Mouse (Mus musculus): ENCODE results near the gene Gosr2. TPM values are rescaled to one million over a fixed set of nuclear protein-coding genes. Genes with fewer than 3 reads are reported as not detected.

Gene Gosr2
- polyA plus RNA-seq, 1 experiment from 2014 or later = 95.6 TPM

GRCm38 (mm10) chr11:103653359-103653965 is 44.2 kb downstream of the Gosr2 start:
- no peaks in the 10 kb centered on the region for H3K36me3 ChIP-seq (ENCODE audit: control insufficient read depth, insufficient read depth, low read length)
- peaks cover 12% of the 10 kb centered on the region for H3K4me1 ChIP-seq (ENCODE audit: control insufficient read depth, insufficient read depth, low read depth, low read length)
- no peaks in the 10 kb centered on the region for H3K9me3 ChIP-seq (ENCODE audit: control insufficient read depth, low read length)
- no peak overlapping the region for H3K9ac ChIP-seq (ENCODE audit: low read depth, low read length)
- peaks cover 36% of the 10 kb centered on the region for H3K27me3 ChIP-seq (replicated peaks; ENCODE audit: control insufficient read depth, insufficient read depth, low read length)
- no peak for ATAC-seq
- H3K4me3 ChIP-seq (ENCODE audit: low read length) = no peak overlapping the region
- 69% methylated on average over 10 of the region's 10 CpGs for WGBS
- no peak overlapping the region for H3K4me2 ChIP-seq (ENCODE audit: low read length)
- no peak overlapping the region for H3K27ac ChIP-seq (ENCODE audit: low read depth, low read length)

DNA sequence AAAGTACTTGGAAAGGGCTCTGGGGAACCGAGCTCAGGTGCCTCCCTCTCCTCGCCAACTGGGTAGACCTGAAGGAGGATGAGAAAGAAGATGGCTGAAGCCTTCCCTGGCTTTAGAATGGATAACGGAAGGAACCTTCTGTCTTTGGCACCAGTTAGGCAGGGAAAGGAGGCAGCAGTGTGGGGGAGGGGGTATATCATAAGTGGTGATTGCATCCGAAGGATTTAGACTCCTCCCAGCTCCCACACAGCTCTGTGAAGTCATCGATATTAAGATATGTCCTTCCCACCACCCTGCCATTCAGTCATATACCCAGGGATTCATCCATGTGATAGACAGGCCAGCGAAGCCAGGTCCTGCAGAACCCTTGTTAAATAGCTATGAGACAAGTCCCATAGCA is 46.3 kb downstream of the Gosr2 start:
- peaks cover 12% of the 10 kb centered on the region for H3K4me1 ChIP-seq (ENCODE audit: control insufficient read depth, insufficient read depth, low read depth, low read length)
- no peak overlapping the region for H3K27ac ChIP-seq (ENCODE audit: low read depth, low read length)
- H3K36me3 ChIP-seq (ENCODE audit: control insufficient read depth, insufficient read depth, low read length) = no peaks in the 10 kb centered on the region
- no peak for ATAC-seq
- WGBS = 82% methylated on average over 6 of the region's 6 CpGs
- H3K9me3 ChIP-seq (ENCODE audit: control insufficient read depth, low read length) = no peaks in the 10 kb centered on the region
- H3K4me2 ChIP-seq (ENCODE audit: low read length) = no peak overlapping the region
- peaks cover 56% of the 10 kb centered on the region for H3K27me3 ChIP-seq (replicated peaks; ENCODE audit: control insufficient read depth, insufficient read depth, low read length)
- no peak overlapping the region for H3K9ac ChIP-seq (ENCODE audit: low read depth, low read length)
- no peak overlapping the region for H3K4me3 ChIP-seq (ENCODE audit: low read length)

DNA sequence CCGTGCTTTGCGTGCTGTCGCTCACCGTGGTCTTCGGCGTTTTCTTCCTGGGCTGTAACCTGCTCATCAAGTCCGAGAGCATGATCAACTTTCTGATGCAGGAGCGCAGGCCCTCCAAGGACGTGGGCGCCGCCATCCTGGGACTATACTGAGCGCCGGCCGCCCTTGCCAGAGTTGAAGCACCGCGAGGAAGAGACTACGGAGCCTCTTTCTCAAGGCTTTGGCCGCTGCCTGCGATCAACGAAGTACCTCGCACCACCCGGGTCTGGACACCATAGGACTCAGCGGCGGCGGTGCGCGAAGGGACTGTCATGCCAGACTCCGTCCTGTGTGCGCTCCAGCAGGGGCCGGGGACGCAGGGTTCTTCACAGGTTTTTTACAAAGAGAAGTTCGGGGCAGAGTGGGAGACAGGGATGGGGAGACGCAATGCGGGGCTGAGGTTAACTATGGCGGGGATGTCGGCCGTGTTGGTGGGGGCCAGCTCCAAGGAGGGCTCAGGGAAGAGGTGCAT is 47.7 kb downstream of the Gosr2 start:
- Histone ChIP-seq H3K4me2 (ENCODE audit: low read length) (peak overlapping the region; percentile 67), H3K27me3 (replicated peaks; ENCODE audit: control insufficient read depth, insufficient read depth, low read length) (peaks cover 56% of the 10 kb centered on the region), H3K9ac (ENCODE audit: low read depth, low read length) (peak overlapping the region; percentile 39), H3K9me3 (ENCODE audit: control insufficient read depth, low read length) (no peaks in the 10 kb centered on the region), H3K4me3 (ENCODE audit: low read length) (peak overlapping the region; percentile 44), H3K4me1 (ENCODE audit: control insufficient read depth, insufficient read depth, low read depth, low read length) (peaks cover 12% of the 10 kb centered on the region), H3K36me3 (ENCODE audit: control insufficient read depth, insufficient read depth, low read length) (no peaks in the 10 kb centered on the region), H3K27ac (ENCODE audit: low read depth, low read length) (no peak overlapping the region)
- WGBS = under 1% methylated on average over 36 of the region's 37 CpGs
- no peak for ATAC-seq

DNA sequence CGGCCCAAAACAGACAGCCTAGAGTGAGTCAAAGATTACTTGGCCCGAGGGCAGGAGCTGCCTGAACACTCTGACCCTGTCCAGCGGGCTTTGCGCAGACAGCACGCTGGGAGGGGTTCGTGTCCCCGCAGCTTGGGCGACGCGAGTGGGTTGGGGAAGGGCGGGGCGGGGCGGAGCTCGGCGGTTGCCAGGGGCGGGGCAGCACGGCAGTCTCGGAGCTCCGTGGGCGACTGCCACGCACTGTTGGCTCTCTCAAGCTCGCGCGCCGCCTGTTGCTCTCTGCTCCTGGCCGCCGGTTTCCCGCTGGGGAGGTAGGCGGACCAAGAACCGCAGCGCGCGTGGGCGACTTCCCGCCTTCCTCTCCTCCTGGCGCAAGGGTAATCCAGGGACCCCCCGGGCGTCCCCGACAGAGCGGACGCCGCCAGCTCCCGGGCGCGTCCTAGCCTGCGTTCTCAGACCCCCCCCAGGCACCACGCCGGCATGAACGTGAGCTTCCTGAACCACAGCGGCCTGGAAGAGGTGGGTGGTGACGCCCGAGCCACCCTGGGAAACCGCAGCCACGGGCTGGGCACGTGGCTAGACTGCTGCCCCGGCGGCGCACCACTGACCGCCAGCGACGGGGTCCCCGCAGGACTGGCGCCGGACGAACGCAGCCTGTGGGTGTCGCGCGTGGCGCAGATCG is 48.3 kb downstream of the Gosr2 start, which contains the start of gene Rprml:
TSS of gene Rprml (plus strand) at position 270 of the 682 bp plus-strand sequence.
- Histone ChIP-seq H3K27ac (ENCODE audit: low read depth, low read length) (no peak within 1 kb of the TSS), H3K27me3 (replicated peaks; ENCODE audit: control insufficient read depth, insufficient read depth, low read length) (peaks cover 56% of the 10 kb centered on the region), H3K9me3 (ENCODE audit: control insufficient read depth, low read length) (no peaks in the 10 kb centered on the region), H3K4me2 (ENCODE audit: low read length) (peak within 1 kb of the TSS; percentile 67), H3K36me3 (ENCODE audit: control insufficient read depth, insufficient read depth, low read length) (no peaks in the 10 kb centered on the region), H3K4me3 (ENCODE audit: low read length) (peak within 1 kb of the TSS; percentile 44), H3K4me1 (ENCODE audit: control insufficient read depth, insufficient read depth, low read depth, low read length) (peaks cover 12% of the 10 kb centered on the region), H3K9ac (ENCODE audit: low read depth, low read length) (peak within 1 kb of the TSS; percentile 39)
- 1% methylated on average over 57 of the region's 71 CpGs for WGBS
- no peak for ATAC-seq

GRCm38 (mm10) chr11:103648656-103649055 is 49.0 kb downstream of the Gosr2 start:
- peaks cover 56% of the 10 kb centered on the region for H3K27me3 ChIP-seq (replicated peaks; ENCODE audit: control insufficient read depth, insufficient read depth, low read length)
- H3K4me1 ChIP-seq (ENCODE audit: control insufficient read depth, insufficient read depth, low read depth, low read length) = peaks cover 12% of the 10 kb centered on the region
- no peaks in the 10 kb centered on the region for H3K36me3 ChIP-seq (ENCODE audit: control insufficient read depth, insufficient read depth, low read length)
- H3K9ac ChIP-seq (ENCODE audit: low read depth, low read length) = no peak overlapping the region
- no peak overlapping the region for H3K27ac ChIP-seq (ENCODE audit: low read depth, low read length)
- no peak for ATAC-seq
- H3K9me3 ChIP-seq (ENCODE audit: control insufficient read depth, low read length) = no peaks in the 10 kb centered on the region
- no peak overlapping the region for H3K4me3 ChIP-seq (ENCODE audit: low read length)
- 23% methylated on average over 7 of the region's 7 CpGs for WGBS
- H3K4me2 ChIP-seq (ENCODE audit: low read length) = no peak overlapping the region; the same call in 1 of the 2 replicates

- H3K9me3 ChIP-seq (ENCODE audit: control insufficient read depth, low read length) = no peaks in the 10 kb centered on the region
- no peak overlapping the region for H3K9ac ChIP-seq (ENCODE audit: low read depth, low read length)
- peaks cover 12% of the 10 kb centered on the region for H3K4me1 ChIP-seq (ENCODE audit: control insufficient read depth, insufficient read depth, low read depth, low read length)
- no peak overlapping the region for H3K27ac ChIP-seq (ENCODE audit: low read depth, low read length)
- no peak for ATAC-seq
- H3K4me3 ChIP-seq (ENCODE audit: low read length) = no peak overlapping the region
- H3K27me3 ChIP-seq (replicated peaks; ENCODE audit: control insufficient read depth, insufficient read depth, low read length) = peaks cover 56% of the 10 kb centered on the region
- no peak overlapping the region for H3K4me2 ChIP-seq (ENCODE audit: low read length)
- 13% methylated on average over 11 of the region's 11 CpGs for WGBS
- no peaks in the 10 kb centered on the region for H3K36me3 ChIP-seq (ENCODE audit: control insufficient read depth, insufficient read depth, low read length)
These were observed 49.6 kb downstream of the Gosr2 start for GRCm38 (mm10) chr11:103647921-103648620.

- 83% methylated on average over 6 of the region's 6 CpGs for WGBS
- no peak for ATAC-seq
- Histone ChIP-seq H3K36me3 (ENCODE audit: control insufficient read depth, insufficient read depth, low read length) (no peaks in the 10 kb centered on the region), H3K4me3 (ENCODE audit: low read length) (no peak overlapping the region), H3K27me3 (replicated peaks; ENCODE audit: control insufficient read depth, insufficient read depth, low read length) (peaks cover 42% of the 10 kb centered on the region), H3K9ac (ENCODE audit: low read depth, low read length) (no peak overlapping the region), H3K9me3 (ENCODE audit: control insufficient read depth, low read length) (no peaks in the 10 kb centered on the region), H3K27ac (ENCODE audit: low read depth, low read length) (no peak overlapping the region), H3K4me2 (ENCODE audit: low read length) (no peak overlapping the region), H3K4me1 (ENCODE audit: control insufficient read depth, insufficient read depth, low read depth, low read length) (peaks cover 12% of the 10 kb centered on the region)
These were observed 51.4 kb downstream of the Gosr2 start for GRCm38 (mm10) chr11:103646301-103646700.

- 74% methylated on average over 8 of the region's 8 CpGs for WGBS
- ATAC-seq = no peak
- no peaks in the 10 kb centered on the region for H3K9me3 ChIP-seq (ENCODE audit: control insufficient read depth, low read length)
- H3K4me2 ChIP-seq (ENCODE audit: low read length) = no peak overlapping the region
- no peak overlapping the region for H3K27ac ChIP-seq (ENCODE audit: low read depth, low read length)
- no peak overlapping the region for H3K9ac ChIP-seq (ENCODE audit: low read depth, low read length)
- H3K27me3 ChIP-seq (replicated peaks; ENCODE audit: control insufficient read depth, insufficient read depth, low read length) = peaks cover 37% of the 10 kb centered on the region
- peaks cover 12% of the 10 kb centered on the region for H3K4me1 ChIP-seq (ENCODE audit: control insufficient read depth, insufficient read depth, low read depth, low read length)
- no peak overlapping the region for H3K4me3 ChIP-seq (ENCODE audit: low read length)
- no peaks in the 10 kb centered on the region for H3K36me3 ChIP-seq (ENCODE audit: control insufficient read depth, insufficient read depth, low read length)
These were observed 52.0 kb downstream of the Gosr2 start for GRCm38 (mm10) chr11:103645731-103646130.

- Histone ChIP-seq H3K36me3 (ENCODE audit: control insufficient read depth, insufficient read depth, low read length) (no peaks in the 10 kb centered on the region), H3K4me1 (ENCODE audit: control insufficient read depth, insufficient read depth, low read depth, low read length) (no peaks in the 10 kb centered on the region), H3K4me3 (ENCODE audit: low read length) (no peak overlapping the region), H3K4me2 (ENCODE audit: low read length) (no peak overlapping the region), H3K27ac (ENCODE audit: low read depth, low read length) (no peak overlapping the region), H3K9ac (ENCODE audit: low read depth, low read length) (no peak overlapping the region), H3K27me3 (replicated peaks; ENCODE audit: control insufficient read depth, insufficient read depth, low read length) (peaks cover 20% of the 10 kb centered on the region), H3K9me3 (ENCODE audit: control insufficient read depth, low read length) (no peaks in the 10 kb centered on the region)
- ATAC-seq = no peak
- 77% methylated on average over 9 of the region's 9 CpGs for WGBS
These were observed 54.5 kb downstream of the Gosr2 start for GRCm38 (mm10) chr11:103643211-103643610.
